Mouse (Mus musculus): Measurements from ENCODE around the gene Zscan21. TPM values are rescaled to one million over a fixed set of nuclear protein-coding genes. Genes with fewer than 3 reads are reported as not detected.
A peak's percentile ranks its signal among the peaks of the same experiment; 100 is the strongest.

Gene Zscan21
- 10 to 100 TPM; 14.7 to 16.5 TPM for total RNA-seq (2021)
- long read RNA-seq, experiment 1, transcript Zscan21-204 (4 exons, 2,204 nt) = major isoform, 7 of 18 reads
- long read RNA-seq, experiment 1, transcript Zscan21-201 (5 exons, 2,252 nt) = minor isoform, 5 of 18 reads
- long read RNA-seq, experiment 1, transcript Zscan21-205 (5 exons, 2,310 nt) = minor isoform, 5 of 18 reads
- long read RNA-seq, experiment 1, partial matches to known transcripts = 0 of 18 reads
- long read RNA-seq, experiment 1, other reads (novel, unspliced or antisense) = 1 of 18 reads
- long read RNA-seq, experiment 2, partial matches to known transcripts = 0 of 10 reads
- long read RNA-seq, experiment 2, other reads (novel, unspliced or antisense) = 1 of 10 reads

DNA sequence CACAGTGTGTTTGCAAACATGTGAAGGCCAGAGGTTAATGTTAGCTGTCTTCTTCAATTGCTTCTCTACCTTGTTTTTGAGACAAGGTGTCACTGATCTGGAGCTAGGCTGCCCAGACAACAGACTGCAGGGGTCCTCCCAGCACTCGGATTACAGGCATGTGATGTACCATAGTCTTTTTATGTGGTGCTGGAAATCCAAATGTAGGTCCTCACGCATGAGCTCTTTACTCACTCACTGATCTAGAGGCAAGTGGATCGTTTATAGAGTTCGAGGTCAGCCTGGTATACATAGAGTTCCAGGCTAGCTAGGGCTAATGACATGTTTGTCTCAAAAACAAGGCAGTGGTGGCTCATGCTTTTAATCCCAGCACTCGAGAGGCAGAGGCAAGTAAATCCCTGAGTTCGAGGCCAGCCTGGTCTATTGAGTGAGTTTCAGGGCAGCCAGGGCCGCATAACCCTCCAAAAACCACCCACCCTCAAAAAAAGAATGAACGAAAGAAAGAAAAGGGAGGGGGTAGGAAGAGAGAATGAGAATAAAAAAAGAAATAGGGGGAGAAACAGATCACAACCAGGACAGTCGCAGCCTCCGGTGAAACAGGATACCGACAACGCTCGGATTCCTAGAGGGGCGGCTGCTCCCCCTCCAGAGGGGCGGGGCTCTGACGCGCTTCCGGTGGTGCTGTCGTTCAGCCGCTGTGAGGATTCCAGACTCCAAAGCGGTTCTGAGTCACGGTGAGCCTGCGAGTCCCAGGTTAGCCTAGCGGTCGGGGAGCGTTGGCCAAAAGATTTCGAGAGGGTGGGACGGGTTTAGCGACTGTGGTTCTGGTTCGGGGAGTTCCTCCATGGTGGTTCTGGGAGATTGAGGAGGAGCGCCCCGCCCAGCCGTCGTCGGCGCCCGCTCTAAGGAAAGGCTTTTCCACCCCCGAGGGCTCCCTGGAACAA, at the start of gene Zscan21:
Zscan21 (plus strand) TSS at position 649 of the 944 bp plus-strand sequence.
- peak; percentile 88 to 89 for DNase-seq (ENCODE audit: extremely low spot score in 1 of 2, low spot score in 2 of 2)
- H3K4me3 ChIP-seq = peak within 1 kb of the TSS; percentile 79
- intact Hi-C loops (cut with DNase I) = loop anchor here (1.0 to 10.0 kb wide), 2 partner anchors 39 to 332 kb away; partner anchors contain the start of genes Mepce, Zcwpw1 and Zfp113
- peak within 1 kb of the TSS; percentile 90 for H3K27ac ChIP-seq
- TF ChIP-seq CTCF (IDR thresholded peaks at IDR 0.05) = peak; percentile 14; the same call in 1 of the 2 replicates

DNA sequence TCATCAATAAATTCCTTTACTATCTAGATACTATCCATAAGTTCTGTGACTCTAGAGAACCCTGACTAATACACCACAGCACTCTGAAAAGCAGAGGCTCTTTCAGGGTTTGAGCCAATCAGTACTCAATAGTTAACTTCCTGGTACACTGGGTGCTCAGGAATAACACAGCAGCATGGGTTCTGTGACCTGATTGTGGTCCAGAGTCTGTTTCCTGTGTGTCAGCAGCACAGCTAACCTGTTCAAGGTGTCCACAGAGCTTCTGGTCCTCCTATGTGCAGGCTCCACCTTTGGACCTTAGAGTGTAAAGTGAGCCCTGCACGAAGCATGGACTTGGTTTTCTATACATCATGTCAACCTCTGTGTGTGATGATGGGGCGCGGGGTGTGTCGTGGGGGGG, 42.9 kb upstream of the Zscan21 start:
- H3K27ac ChIP-seq = no peak overlapping the region
- DNase-seq (ENCODE audit: extremely low spot score in 1 of 2, low spot score in 2 of 2) = no peak
- no peak for TF ChIP-seq CTCF (IDR thresholded peaks at IDR 0.05)
- H3K4me3 ChIP-seq = no peak overlapping the region
- intact Hi-C loops (cut with DNase I) = no loop called here

DNA sequence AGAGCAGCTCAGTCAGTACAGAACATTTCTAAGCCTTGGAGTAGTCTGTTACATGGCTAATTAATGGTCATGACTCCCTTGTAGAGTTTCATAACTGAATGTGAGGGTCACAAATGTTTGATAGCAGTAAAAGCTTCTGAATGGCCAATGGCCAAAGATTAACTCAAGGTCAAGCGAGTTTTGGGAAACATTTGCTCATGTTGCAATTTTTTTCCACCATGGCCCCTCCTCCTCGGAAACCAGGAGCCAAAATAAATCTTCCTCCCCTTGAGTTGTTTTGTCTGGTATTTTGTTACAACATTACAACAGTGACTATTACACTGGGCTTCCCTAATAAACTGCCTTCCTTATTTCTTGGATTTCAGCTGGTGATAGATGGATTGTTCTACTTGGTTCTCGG, 41.0 kb upstream of the Zscan21 start:
- no peak overlapping the region for H3K27ac ChIP-seq
- intact Hi-C loops (cut with DNase I) = no loop called here
- TF ChIP-seq CTCF (IDR thresholded peaks at IDR 0.05) = no peak
- no peak for DNase-seq (ENCODE audit: extremely low spot score in 1 of 2, low spot score in 2 of 2)
- H3K4me3 ChIP-seq = no peak overlapping the region

DNA sequence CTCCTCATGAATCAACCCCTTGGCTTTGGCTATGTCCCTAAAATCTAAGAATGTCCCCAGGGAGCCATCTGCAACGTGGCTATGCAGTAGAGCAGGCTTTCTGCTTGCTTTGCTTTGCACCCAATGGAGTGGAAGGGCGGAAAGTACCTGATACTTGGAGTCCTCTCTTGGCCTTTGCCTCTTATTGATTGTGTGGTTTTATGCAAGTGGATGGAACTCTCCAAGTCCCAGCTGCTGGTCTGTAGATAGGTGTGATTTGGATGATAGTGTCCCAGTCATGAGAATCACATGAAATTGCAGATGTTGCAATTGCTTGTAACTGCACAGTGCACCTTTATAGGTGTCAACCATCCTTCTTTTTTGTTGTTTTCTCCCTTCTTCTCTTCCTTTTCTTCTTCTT, 40.6 kb upstream of the Zscan21 start:
- H3K4me3 ChIP-seq = no peak overlapping the region
- H3K27ac ChIP-seq = no peak overlapping the region
- intact Hi-C loops (cut with DNase I) = no loop called here
- DNase-seq (ENCODE audit: extremely low spot score in 1 of 2, low spot score in 2 of 2) = no peak
- no peak for TF ChIP-seq CTCF (IDR thresholded peaks at IDR 0.05)

DNA sequence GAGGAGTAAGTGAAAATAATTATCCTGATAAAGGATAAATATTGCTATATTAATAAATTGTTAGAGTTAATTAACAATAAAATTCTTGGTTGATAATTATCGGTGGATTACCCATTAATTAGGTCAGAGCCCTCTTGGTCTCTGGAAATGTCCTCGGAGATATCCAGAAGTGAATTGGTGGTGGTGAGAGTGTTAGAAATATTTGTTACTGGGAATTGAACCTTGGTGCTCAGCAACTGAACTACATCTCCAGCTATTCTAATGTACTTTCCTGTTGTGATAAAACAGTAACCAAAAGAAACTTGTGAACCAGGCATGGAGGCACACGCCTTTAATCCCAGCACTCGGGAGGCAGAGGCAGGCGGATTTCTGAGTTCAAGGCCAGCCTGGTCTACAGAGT, 36.2 kb upstream of the Zscan21 start:
- intact Hi-C loops (cut with DNase I) = loop anchor here (5.0 kb wide), 1 partner anchor 193 kb away; no protein-coding TSS in a partner anchor
- TF ChIP-seq CTCF (IDR thresholded peaks at IDR 0.05) = no peak
- DNase-seq (ENCODE audit: extremely low spot score in 1 of 2, low spot score in 2 of 2) = no peak
- no peak overlapping the region for H3K4me3 ChIP-seq
- no peak overlapping the region for H3K27ac ChIP-seq

DNA sequence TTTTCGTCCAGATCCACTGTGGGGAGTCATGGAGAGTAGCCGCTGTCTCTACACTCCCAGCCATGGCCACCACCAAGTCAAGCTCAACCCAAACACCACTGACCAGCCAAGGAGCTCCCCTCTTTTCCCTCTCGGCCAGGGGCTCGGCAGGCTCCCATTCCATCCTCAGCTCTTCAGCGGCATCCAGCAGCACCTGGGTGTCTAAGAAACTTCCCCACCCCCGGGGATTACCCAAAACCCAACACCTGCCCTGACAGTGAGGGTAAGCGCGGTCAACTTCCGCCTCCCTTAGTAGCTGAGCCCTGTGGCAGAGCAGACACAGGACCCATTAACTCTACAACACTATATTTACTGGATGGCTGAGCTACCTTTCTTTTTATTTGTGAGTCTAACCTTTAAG, 35.3 kb upstream of the Zscan21 start:
- Histone ChIP-seq H3K27ac (no peak overlapping the region), H3K4me3 (no peak overlapping the region)
- TF ChIP-seq CTCF (IDR thresholded peaks at IDR 0.05) = no peak
- intact Hi-C loops (cut with DNase I) = loop anchor here (5.0 kb wide), 1 partner anchor 194 kb away; no protein-coding TSS in a partner anchor
- no peak for DNase-seq (ENCODE audit: extremely low spot score in 1 of 2, low spot score in 2 of 2)

DNA sequence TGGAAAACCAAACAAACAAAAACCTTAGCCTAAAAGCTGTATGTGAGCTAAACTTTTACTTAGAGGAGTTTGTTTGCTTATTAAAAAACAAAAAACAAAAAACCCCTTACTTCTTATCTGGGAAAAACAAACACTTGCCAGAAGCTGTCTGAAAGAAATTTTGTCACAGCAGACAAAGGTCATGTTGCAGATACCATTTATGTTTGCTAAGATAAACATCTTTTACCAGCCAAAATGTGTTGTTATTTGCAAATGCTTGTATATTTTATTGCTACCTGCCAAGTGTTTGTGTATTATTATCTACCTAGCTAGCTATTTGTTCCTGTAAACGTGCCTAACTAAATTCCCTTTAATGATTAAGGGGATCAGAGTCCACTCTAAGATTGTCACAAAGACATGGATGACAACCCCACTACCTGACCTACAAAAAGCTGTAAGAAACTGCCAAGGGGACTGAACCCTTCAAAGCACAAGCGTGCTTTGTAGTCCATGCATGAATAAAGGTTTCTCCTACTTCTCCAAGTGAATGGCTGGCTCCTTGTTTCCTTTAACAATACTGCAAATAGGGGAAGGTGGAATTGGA, 33.3 kb upstream of the Zscan21 start:
- TF ChIP-seq CTCF (IDR thresholded peaks at IDR 0.05) = no peak
- intact Hi-C loops (cut with DNase I) = loop anchor here (5.0 kb wide), 1 partner anchor 196 kb away; no protein-coding TSS in a partner anchor
- DNase-seq (ENCODE audit: extremely low spot score in 1 of 2, low spot score in 2 of 2) = no peak
- Histone ChIP-seq H3K27ac (no peak overlapping the region), H3K4me3 (no peak overlapping the region)

DNA sequence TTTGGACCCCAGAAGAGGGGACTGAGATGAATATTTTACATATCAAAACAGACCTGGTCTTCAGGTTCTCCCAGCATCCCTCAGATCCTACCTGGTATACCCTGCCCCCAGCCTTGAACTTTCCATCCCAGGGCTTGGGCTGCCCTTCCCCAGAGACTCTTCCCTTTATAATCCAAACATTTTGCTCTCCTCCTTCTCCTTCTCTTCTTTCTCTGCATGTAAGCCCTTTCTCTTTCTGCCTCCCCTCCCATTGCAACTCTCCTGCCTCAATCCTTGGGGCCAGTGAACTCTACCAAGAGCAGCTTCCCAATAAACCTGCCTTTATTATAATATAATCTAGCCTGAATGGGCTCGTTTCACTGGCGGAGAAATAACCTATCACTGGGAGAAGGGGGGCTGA, 32.8 kb upstream of the Zscan21 start:
- intact Hi-C loops (cut with DNase I) = loop anchor here (2.0 to 5.0 kb wide), 2 partner anchors 71 to 197 kb away; partner anchors contain the start of gene Zfp113
- DNase-seq (ENCODE audit: extremely low spot score in 1 of 2, low spot score in 2 of 2) = no peak

DNA sequence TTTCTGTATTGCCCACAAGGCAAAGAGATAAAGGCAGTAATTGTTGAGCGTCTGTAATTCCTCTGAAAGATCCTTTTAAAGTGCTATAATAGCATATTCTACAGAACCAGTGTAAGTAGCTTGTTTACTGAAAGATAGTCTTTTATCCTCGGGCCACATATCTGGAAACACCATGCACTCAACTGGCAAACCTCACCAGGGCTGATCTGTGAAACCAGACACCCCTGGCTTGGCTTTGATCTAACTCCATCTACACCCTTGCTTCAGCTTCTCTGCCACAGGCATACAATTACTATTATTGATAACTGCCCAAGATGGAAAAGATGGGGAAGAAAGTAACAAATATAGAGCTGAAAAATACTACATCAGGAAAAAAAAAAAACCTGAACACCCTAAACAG, 32.2 kb upstream of the Zscan21 start:
- no peak overlapping the region for H3K27ac ChIP-seq
- H3K4me3 ChIP-seq = peak overlapping the region; percentile 99
- intact Hi-C loops (cut with DNase I) = loop anchor here (2.0 to 5.0 kb wide), 2 partner anchors 70 to 197 kb away; partner anchors contain the start of gene Zfp113
- no peak for DNase-seq (ENCODE audit: extremely low spot score in 1 of 2, low spot score in 2 of 2)
- no peak for TF ChIP-seq CTCF (IDR thresholded peaks at IDR 0.05)

More for the DNA sequence above, 32.8 kb upstream of the Zscan21 start:
- Histone ChIP-seq H3K27ac (no peak overlapping the region), H3K4me3 (no peak overlapping the region)
- TF ChIP-seq CTCF (IDR thresholded peaks at IDR 0.05) = no peak

DNA sequence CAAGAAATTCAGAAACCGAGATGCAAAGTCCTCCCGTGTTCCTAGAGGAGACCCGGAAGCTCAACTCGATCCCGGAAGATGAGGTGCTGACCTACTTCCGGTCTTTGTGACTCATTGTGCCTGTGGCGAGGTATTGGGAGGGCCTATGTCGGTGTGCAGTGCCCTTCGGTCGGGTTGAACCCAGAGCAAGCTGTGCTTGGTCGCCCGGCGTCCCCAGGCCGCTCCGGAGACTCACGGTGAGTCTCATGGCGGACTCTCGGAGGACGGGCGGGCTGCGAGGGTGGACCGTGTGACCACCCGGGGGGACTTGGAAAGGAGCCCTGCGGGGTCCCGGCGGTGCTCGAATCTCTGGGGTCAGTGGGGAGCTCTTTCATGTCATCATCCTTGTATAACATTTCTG, 31.7 kb upstream of the Zscan21 start, which contains the start of gene Zkscan1:
Zkscan1 (plus strand) TSS at position 89 of the 400 bp plus-strand sequence.
- Histone ChIP-seq H3K4me3 (peak within 1 kb of the TSS; percentile 99), H3K27ac (peak within 1 kb of the TSS; percentile 98)
- intact Hi-C loops (cut with DNase I) = loop anchor here (2.0 to 5.0 kb wide), 3 partner anchors 70 to 198 kb away; partner anchors contain the start of gene Zfp113
- peak; percentile 72 to 77 for DNase-seq (ENCODE audit: extremely low spot score in 1 of 2, low spot score in 2 of 2)
- no peak for TF ChIP-seq CTCF (IDR thresholded peaks at IDR 0.05)

DNA sequence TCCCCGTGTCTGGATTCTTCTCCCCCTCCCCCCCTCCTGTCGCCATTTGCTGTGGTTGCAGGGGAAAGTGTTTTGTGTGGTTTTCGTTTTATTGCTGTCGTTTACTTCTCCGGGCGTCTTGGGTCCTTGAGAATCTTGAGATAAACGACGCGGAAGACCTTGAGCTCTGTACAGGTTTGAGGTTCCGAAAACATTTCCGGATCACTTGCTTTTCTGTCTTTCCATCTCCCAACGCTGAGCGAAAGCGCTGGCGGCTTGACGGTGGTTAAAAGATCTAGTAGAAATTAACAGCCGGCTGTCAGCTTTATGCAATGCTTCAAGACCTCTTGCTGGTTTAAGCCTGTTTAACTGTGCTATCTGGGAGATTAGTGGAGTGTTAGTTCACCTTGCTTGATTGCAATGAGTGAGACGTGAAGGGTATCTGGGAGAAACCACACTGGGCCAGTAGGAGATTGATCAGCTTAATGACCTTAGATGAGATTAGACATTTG, 31.2 kb upstream of the Zscan21 start:
- Histone ChIP-seq H3K27ac (peak overlapping the region; percentile 98), H3K4me3 (peak overlapping the region; percentile 99)
- DNase-seq (ENCODE audit: extremely low spot score in 1 of 2, low spot score in 2 of 2) = no peak
- TF ChIP-seq CTCF (IDR thresholded peaks at IDR 0.05) = no peak
- intact Hi-C loops (cut with DNase I) = loop anchor here (2.0 to 5.0 kb wide), 2 partner anchors 69 to 167 kb away; partner anchors contain the start of gene Zfp113
